Mouse (Mus musculus) midbrain, embryonic 12.5 days (tissue): ENCODE measurements around the gene Gm13288. TPM values are rescaled to one million over a fixed set of nuclear protein-coding genes. Genes with fewer than 3 reads are reported as not detected.

Source experiments
- polyA plus RNA-seq: library from polyadenylated mRNA; unstranded; fragments of >200 nt; fragmentation: Nextera tagmentation; extraction: Ambion mirVana; gene quantifications from 2 replicates; pipeline ENCODE4 v1.2.1, GENCODE M21; 2016

The Gm13288 gene
- polyA plus RNA-seq, 1 experiment from 2014 or later: not detected

Other genes starting within 250 kb of the Gm13288 start
- not detected in 2 replicates for gene Ifna15, start 247.3 kb upstream of the Gm13288 start, polyA plus RNA-seq
- not detected in 2 replicates for gene Ifna14, start 233.7 kb upstream of the Gm13288 start, polyA plus RNA-seq
- not detected in 2 replicates for gene Ifna9, start 213.1 kb upstream of the Gm13288 start, polyA plus RNA-seq
- not detected in 2 replicates for gene Ifna12, start 202.2 kb upstream of the Gm13288 start, polyA plus RNA-seq
- gene C87499, start 171.1 kb upstream of the Gm13288 start, polyA plus RNA-seq: not detected in 2 replicates
- gene Ifna13, start 161.1 kb upstream of the Gm13288 start, polyA plus RNA-seq: not detected in 2 replicates
- gene Ifna16, start 128.6 kb upstream of the Gm13288 start, polyA plus RNA-seq: not detected in 2 replicates
- not detected in 2 replicates for gene Ifna2, start 121.6 kb upstream of the Gm13288 start, polyA plus RNA-seq
- not detected in 2 replicates for gene Ifnab, start 114.2 kb upstream of the Gm13288 start, polyA plus RNA-seq
- 1.3 and 2.0 TPM in 2 replicates for gene Gm26566, start 83.7 kb upstream of the Gm13288 start, polyA plus RNA-seq
- 142 and 153 TPM in 2 replicates for gene Klhl9, start 83.1 kb upstream of the Gm13288 start, polyA plus RNA-seq
- gene Gm13271, start 50.7 kb upstream of the Gm13288 start, polyA plus RNA-seq: not detected in 2 replicates
- gene Gm13283, start 45.4 kb upstream of the Gm13288 start, polyA plus RNA-seq: 0.14 and 0.20 TPM in 2 replicates
- not detected in 2 replicates for gene Gm13290, start 31.7 kb upstream of the Gm13288 start, polyA plus RNA-seq
- not detected in 2 replicates for gene Gm13289, start 28.6 kb upstream of the Gm13288 start, polyA plus RNA-seq
- 0.31 TPM in 1 of 2 replicates, not detected in the other for gene Gm13272, start 25.7 kb upstream of the Gm13288 start, polyA plus RNA-seq
- gene Ifnz, start 23.4 kb upstream of the Gm13288 start, polyA plus RNA-seq: 0.37 TPM in 1 of 2 replicates, not detected in the other
- gene Gm13276, start 19.8 kb upstream of the Gm13288 start, polyA plus RNA-seq: not detected in 2 replicates
- not detected in 2 replicates for gene Gm13277, start 16.9 kb upstream of the Gm13288 start, polyA plus RNA-seq
- gene Gm13278, start 14.0 kb upstream of the Gm13288 start, polyA plus RNA-seq: not detected in 2 replicates
- not detected in 2 replicates for gene Gm13275, start 11.0 kb upstream of the Gm13288 start, polyA plus RNA-seq
- not detected in 2 replicates for gene Gm13279, start 8.1 kb upstream of the Gm13288 start, polyA plus RNA-seq
- 0.83 TPM in 1 of 2 replicates, not detected in the other for gene Gm13285, start 5.9 kb upstream of the Gm13288 start, polyA plus RNA-seq
- gene Gm13287, start 2.3 kb upstream of the Gm13288 start, polyA plus RNA-seq: not detected in 2 replicates
- gene Ifna7, start 10.7 kb downstream of the Gm13288 start, polyA plus RNA-seq: not detected in 2 replicates
- gene Ifna11, start 14.4 kb downstream of the Gm13288 start, polyA plus RNA-seq: not detected in 2 replicates
- gene Ifna6, start 21.9 kb downstream of the Gm13288 start, polyA plus RNA-seq: not detected in 2 replicates
- not detected in 2 replicates for gene Ifna5, start 30.0 kb downstream of the Gm13288 start, polyA plus RNA-seq
- not detected in 2 replicates for gene Ifna4, start 36.3 kb downstream of the Gm13288 start, polyA plus RNA-seq
- gene Ifna1, start 44.6 kb downstream of the Gm13288 start, polyA plus RNA-seq: not detected in 2 replicates
- gene Ifne, start 74.7 kb downstream of the Gm13288 start, polyA plus RNA-seq: not detected in 2 replicates